Mouse (Mus musculus): ENCODE results near the gene Gm6812.
"Not testable (repeated sequence)": the region's sequence is repeated elsewhere in the genome, so short reads cannot be mapped to it uniquely, and the experiment has no call there.

Gene Gm6812

GRCm38 (mm10) chrX:68892953-68893352 is at the start of gene Gm6812:
Gene Gm6812, minus strand, starts transcription at chrX:68893053.
- not testable (repeated sequence) for DNase-seq

- no peak for DNase-seq
These were observed 27.7 kb downstream of the Gm6812 start for GRCm38 (mm10) chrX:68865145-68865544.

Data from right cerebral cortex, postnatal 4 days (tissue).